Mouse (Mus musculus): ENCODE results near the gene Gtf2f1. TPM values are rescaled to one million over a fixed set of nuclear protein-coding genes. Genes with fewer than 3 reads are reported as not detected.

The Gtf2f1 gene
- 7.4 TPM for polyA plus RNA-seq (2015; fragmentation: Illumina TruSeq; extraction: RNeasy Lipid Tissue Mini Kit (QIAGEN cat#74804); ENCODE audit: insufficient read depth, low read depth, low replicate concordance)

GRCm38 (mm10) chr17:57011236-57012141, at the start of gene Gtf2f1, which contains the start of gene Gm17949:
TSS of gene Gtf2f1 (minus strand) at chr17:57011288.
TSS of gene Gm17949 (plus strand) at chr17:57011469.

GRCm38 (mm10) chr17:57059486-57059977, 48.4 kb upstream of the Gtf2f1 start, which contains the start of gene Slc25a23:
TSS of gene Slc25a23 (minus strand) at chr17:57059863.

DNA sequence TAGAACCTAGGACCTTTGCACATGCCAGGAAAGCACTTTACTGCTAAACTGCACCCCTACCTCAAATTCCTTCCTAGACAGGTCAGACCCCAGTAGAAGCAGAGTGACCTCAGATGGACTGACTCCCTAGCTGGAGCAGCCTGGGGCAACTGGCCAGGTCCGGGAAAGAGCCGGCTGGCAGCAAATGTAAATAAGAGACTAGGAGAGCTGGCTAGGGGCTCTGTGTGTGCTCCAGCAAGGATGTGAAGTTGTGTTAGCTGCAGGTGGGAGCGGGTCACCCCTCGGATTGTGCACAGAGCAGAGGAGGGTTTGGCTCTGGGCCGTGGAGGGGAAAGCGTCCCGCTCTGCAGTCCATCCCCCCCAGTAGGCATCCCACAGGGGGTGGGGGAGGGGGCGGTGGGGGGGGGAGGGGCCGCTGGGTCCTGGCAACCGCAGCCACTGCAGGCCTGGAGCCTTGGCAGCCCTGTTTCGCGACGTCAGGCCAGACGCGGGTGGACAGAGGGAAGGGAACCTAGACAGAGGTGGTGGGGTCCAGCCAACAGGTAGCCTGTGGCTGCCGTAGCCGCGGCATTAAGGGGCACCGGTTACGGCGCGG, 47.9 kb upstream of the Gtf2f1 start, which contains the start of gene Crb3:
Gene Crb3 (plus strand): TSS at position 215 of the 595 bp plus-strand sequence.

GRCm38 (mm10) chr17:57041554-57041953, 30.5 kb upstream of the Gtf2f1 start, which contains the start of gene Slc25a41:
TSS of gene Slc25a41 (minus strand) at chr17:57041654.

GRCm38 (mm10) chr17:57030931-57031660, 20.0 kb upstream of the Gtf2f1 start, which contains the start of gene Khsrp:
TSS of gene Khsrp (minus strand) at chr17:57031522.

GRCm38 (mm10) chr17:56999968-57000609, 11.0 kb downstream of the Gtf2f1 start, which contains the start of gene Pspn:
TSS of gene Pspn (minus strand) at chr17:57000018.

GRCm38 (mm10) chr17:56997029-56997667, 13.9 kb downstream of the Gtf2f1 start, which contains the start of gene Alkbh7:
TSS of gene Alkbh7 (plus strand) at chr17:56997339.

DNA sequence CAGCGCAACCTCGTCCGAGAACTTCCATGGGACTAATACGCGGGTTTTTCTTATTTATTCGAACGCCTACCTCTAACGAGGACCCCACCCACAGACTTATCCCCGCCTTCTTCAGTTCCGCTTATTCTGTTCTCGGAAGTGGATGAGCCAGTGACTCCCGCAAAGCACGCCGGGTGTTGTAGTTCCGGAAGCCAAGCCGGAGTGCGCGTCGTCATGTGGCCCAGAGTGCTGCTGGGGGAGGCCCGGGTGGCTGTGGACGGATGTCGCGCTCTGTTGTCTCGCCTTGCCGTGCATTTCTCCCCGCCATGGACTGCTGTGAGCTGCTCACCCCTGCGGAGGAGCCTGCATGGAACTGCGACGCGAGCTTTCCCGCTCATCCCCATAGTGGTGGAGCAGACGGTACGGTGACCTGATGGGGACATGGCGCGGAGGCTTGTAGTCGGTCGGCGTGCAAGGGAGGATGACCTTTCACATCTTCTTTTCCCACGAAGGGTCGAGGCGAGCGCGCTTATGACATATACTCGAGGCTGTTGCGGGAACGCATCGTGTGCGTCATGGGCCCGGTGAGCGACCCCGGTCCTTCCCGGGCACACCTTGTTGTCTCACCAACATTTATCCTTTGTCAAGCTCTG, 20.9 kb downstream of the Gtf2f1 start, which contains the start of gene Clpp:
Gene Clpp (plus strand): TSS at position 191 of the 632 bp plus-strand sequence.

DNA sequence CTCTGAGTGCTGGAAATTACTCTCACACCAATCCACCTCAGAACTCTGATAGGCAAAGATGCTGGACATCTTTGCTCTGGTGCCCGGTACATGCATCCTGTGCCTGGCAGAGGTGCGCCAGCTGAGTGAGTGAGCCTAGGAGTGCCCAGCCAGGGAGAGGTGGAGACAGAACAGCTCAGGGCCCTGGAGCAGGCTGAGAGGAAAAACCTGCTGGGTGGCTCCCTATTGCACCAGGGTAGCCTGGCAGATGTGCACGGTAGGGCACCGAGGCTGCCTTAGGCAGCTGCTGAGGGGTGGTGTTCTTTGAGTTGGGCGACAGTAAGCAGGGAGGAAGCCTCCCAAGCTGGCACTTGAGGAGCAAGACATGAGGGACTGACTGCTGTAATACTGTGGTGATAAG, 29.1 kb downstream of the Gtf2f1 start, which contains the start of gene Acer1:
Gene Acer1 (minus strand): TSS at position 114 of the 400 bp plus-strand sequence.

Other genes with a start within 250 kb of the Gtf2f1 start
- gene Dus3l, start 246.5 kb downstream of the Gtf2f1 start, polyA plus RNA-seq (2015; fragmentation: Illumina TruSeq; extraction: RNeasy Lipid Tissue Mini Kit (QIAGEN cat#74804); ENCODE audit: insufficient read depth, low read depth, low replicate concordance), result 13.9 TPM
- gene Prr22, start 241.0 kb downstream of the Gtf2f1 start, polyA plus RNA-seq (2015; fragmentation: Illumina TruSeq; extraction: RNeasy Lipid Tissue Mini Kit (QIAGEN cat#74804); ENCODE audit: insufficient read depth, low read depth, low replicate concordance), result not detected
- 2.0 TPM for gene Rfx2, start 180.3 kb downstream of the Gtf2f1 start, polyA plus RNA-seq (2015; fragmentation: Illumina TruSeq; extraction: RNeasy Lipid Tissue Mini Kit (QIAGEN cat#74804); ENCODE audit: insufficient read depth, low read depth, low replicate concordance)
- gene Acsbg2, start 136.8 kb downstream of the Gtf2f1 start, polyA plus RNA-seq (2015; fragmentation: Illumina TruSeq; extraction: RNeasy Lipid Tissue Mini Kit (QIAGEN cat#74804); ENCODE audit: insufficient read depth, low read depth, low replicate concordance), result not detected
- gene 1700061G19Rik, start 135.8 kb downstream of the Gtf2f1 start, polyA plus RNA-seq (2015; fragmentation: Illumina TruSeq; extraction: RNeasy Lipid Tissue Mini Kit (QIAGEN cat#74804); ENCODE audit: insufficient read depth, low read depth, low replicate concordance), result not detected
- gene Mllt1, start 75.9 kb downstream of the Gtf2f1 start, polyA plus RNA-seq (2015; fragmentation: Illumina TruSeq; extraction: RNeasy Lipid Tissue Mini Kit (QIAGEN cat#74804); ENCODE audit: insufficient read depth, low read depth, low replicate concordance), result 6.3 TPM
- not detected for gene Acer1, start 29.2 kb downstream of the Gtf2f1 start, polyA plus RNA-seq (2015; fragmentation: Illumina TruSeq; extraction: RNeasy Lipid Tissue Mini Kit (QIAGEN cat#74804); ENCODE audit: insufficient read depth, low read depth, low replicate concordance)
- gene Clpp, start 21.0 kb downstream of the Gtf2f1 start, polyA plus RNA-seq (2015; fragmentation: Illumina TruSeq; extraction: RNeasy Lipid Tissue Mini Kit (QIAGEN cat#74804); ENCODE audit: insufficient read depth, low read depth, low replicate concordance), result 19.7 TPM
- gene Alkbh7, start 13.9 kb downstream of the Gtf2f1 start, polyA plus RNA-seq (2015; fragmentation: Illumina TruSeq; extraction: RNeasy Lipid Tissue Mini Kit (QIAGEN cat#74804); ENCODE audit: insufficient read depth, low read depth, low replicate concordance), result 10.0 TPM
- not detected for gene Pspn, start 11.3 kb downstream of the Gtf2f1 start, polyA plus RNA-seq (2015; fragmentation: Illumina TruSeq; extraction: RNeasy Lipid Tissue Mini Kit (QIAGEN cat#74804); ENCODE audit: insufficient read depth, low read depth, low replicate concordance)
- gene Gm17949, start 181 bp upstream of the Gtf2f1 start, polyA plus RNA-seq (2015; fragmentation: Illumina TruSeq; extraction: RNeasy Lipid Tissue Mini Kit (QIAGEN cat#74804); ENCODE audit: insufficient read depth, low read depth, low replicate concordance), result not detected
- 14.1 TPM for gene Khsrp, start 20.2 kb upstream of the Gtf2f1 start, polyA plus RNA-seq (2015; fragmentation: Illumina TruSeq; extraction: RNeasy Lipid Tissue Mini Kit (QIAGEN cat#74804); ENCODE audit: insufficient read depth, low read depth, low replicate concordance)
- not detected for gene Slc25a41, start 30.4 kb upstream of the Gtf2f1 start, polyA plus RNA-seq (2015; fragmentation: Illumina TruSeq; extraction: RNeasy Lipid Tissue Mini Kit (QIAGEN cat#74804); ENCODE audit: insufficient read depth, low read depth, low replicate concordance)
- 20.0 TPM for gene Crb3, start 47.8 kb upstream of the Gtf2f1 start, polyA plus RNA-seq (2015; fragmentation: Illumina TruSeq; extraction: RNeasy Lipid Tissue Mini Kit (QIAGEN cat#74804); ENCODE audit: insufficient read depth, low read depth, low replicate concordance)
- 15.4 TPM for gene Slc25a23, start 48.6 kb upstream of the Gtf2f1 start, polyA plus RNA-seq (2015; fragmentation: Illumina TruSeq; extraction: RNeasy Lipid Tissue Mini Kit (QIAGEN cat#74804); ENCODE audit: insufficient read depth, low read depth, low replicate concordance)
- 3.3 TPM for gene Dennd1c, start 67.2 kb upstream of the Gtf2f1 start, polyA plus RNA-seq (2015; fragmentation: Illumina TruSeq; extraction: RNeasy Lipid Tissue Mini Kit (QIAGEN cat#74804); ENCODE audit: insufficient read depth, low read depth, low replicate concordance)
- 1.5 TPM for gene Tubb4a, start 76.5 kb upstream of the Gtf2f1 start, polyA plus RNA-seq (2015; fragmentation: Illumina TruSeq; extraction: RNeasy Lipid Tissue Mini Kit (QIAGEN cat#74804); ENCODE audit: insufficient read depth, low read depth, low replicate concordance)
- 1.3 TPM for gene Tnfsf9, start 94.0 kb upstream of the Gtf2f1 start, polyA plus RNA-seq (2015; fragmentation: Illumina TruSeq; extraction: RNeasy Lipid Tissue Mini Kit (QIAGEN cat#74804); ENCODE audit: insufficient read depth, low read depth, low replicate concordance)
- gene Cd70, start 138.5 kb upstream of the Gtf2f1 start, polyA plus RNA-seq (2015; fragmentation: Illumina TruSeq; extraction: RNeasy Lipid Tissue Mini Kit (QIAGEN cat#74804); ENCODE audit: insufficient read depth, low read depth, low replicate concordance), result not detected
- gene Tnfsf14, start 182.9 kb upstream of the Gtf2f1 start, polyA plus RNA-seq (2015; fragmentation: Illumina TruSeq; extraction: RNeasy Lipid Tissue Mini Kit (QIAGEN cat#74804); ENCODE audit: insufficient read depth, low read depth, low replicate concordance), result not detected
- 236 TPM for gene C3, start 216.8 kb upstream of the Gtf2f1 start, polyA plus RNA-seq (2015; fragmentation: Illumina TruSeq; extraction: RNeasy Lipid Tissue Mini Kit (QIAGEN cat#74804); ENCODE audit: insufficient read depth, low read depth, low replicate concordance)
- 23.7 TPM for gene Gpr108, start 237.2 kb upstream of the Gtf2f1 start, polyA plus RNA-seq (2015; fragmentation: Illumina TruSeq; extraction: RNeasy Lipid Tissue Mini Kit (QIAGEN cat#74804); ENCODE audit: insufficient read depth, low read depth, low replicate concordance)
- gene Trip10, start 238.2 kb upstream of the Gtf2f1 start, polyA plus RNA-seq (2015; fragmentation: Illumina TruSeq; extraction: RNeasy Lipid Tissue Mini Kit (QIAGEN cat#74804); ENCODE audit: insufficient read depth, low read depth, low replicate concordance), result 19.2 TPM